Mouse (Mus musculus) adrenal gland, adult 8-10 months (tissue): Measurements from ENCODE around the gene Csnk1g1. TPM values are rescaled to one million over a fixed set of nuclear protein-coding genes. Genes with fewer than 3 reads are reported as not detected.

Experiments used
- DNase-seq: peaks from one replicate; pipeline ENCODE4 v3.0.0; 2022
- total RNA-seq, 4 experiments: library from RNA; stranded (reverse); gene quantifications; 2 replicates each; pipeline ENCODE4 v1.2.4; 2022

Csnk1g1 gene
- total RNA-seq: 10 to 100 TPM; 17.0 to 32.9 (median 26.0) TPM

DNA sequence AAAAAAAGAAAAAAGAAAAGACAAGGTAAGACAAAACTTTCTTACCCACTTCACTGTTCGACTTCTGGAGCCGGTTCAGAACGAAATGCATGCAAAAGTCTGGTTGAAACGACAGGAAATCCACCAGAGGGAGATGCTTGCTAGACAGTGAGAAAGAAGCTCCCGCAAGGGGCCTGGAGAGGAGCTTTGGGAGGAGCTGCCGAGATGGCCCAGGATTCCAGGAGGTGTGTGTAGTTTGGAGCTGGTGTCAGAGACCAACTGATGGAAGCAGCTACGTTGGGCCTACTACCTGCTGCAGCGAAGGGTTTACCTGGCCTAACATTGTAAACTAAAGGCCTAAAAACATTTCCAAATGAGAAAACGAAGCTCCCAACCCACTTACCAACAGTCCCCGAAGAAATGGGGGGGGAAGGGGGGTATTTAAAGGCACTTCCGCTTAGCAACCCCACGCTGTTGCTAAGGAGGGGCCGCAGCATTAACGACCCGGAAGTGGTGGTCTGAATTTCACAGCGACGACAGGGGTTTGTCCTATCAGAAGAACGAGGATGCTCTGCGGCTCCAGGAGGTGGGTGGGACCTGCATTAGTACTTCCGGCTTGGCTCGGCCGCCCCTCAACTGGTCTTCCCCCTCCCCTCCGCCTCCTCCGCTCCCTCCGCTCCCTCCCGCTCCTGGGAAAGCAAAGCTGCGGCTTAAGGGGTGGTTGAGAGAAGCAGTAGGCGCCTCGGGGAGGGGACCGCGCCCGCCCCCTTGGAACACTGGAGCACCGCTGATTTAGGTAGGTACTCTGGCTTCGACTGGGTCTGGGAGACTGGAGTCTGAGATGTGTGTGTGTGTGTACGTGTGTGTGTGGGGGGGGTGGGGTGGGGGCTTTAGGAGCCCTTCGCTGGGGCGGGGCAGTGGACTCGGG is at the start of gene Csnk1g1, which contains the start of gene Trip4:
Gene Csnk1g1 (plus strand): TSS at position 531 of the 907 bp plus-strand sequence.
Gene Trip4 (minus strand): TSS at position 401 of the 907 bp plus-strand sequence.
- peak; percentile 97 for DNase-seq

DNA sequence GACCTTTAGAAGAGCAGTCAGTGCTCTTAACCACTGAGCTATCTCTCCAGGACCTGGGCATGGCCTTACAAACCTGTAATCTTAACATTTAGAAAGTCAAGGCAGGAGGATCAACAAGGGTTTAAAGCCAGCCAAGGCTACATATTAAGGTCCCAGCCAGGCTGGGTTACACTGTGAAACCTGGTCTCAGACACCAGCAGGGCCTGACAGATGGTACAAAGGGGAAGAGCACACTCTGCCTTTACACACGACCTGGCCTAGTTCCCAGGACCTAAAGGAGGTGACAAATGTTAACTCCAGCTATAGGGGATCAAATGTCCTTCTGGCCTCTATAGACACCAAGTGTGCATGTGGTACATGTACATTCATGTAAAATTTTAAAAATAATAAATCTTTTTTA is 49.1 kb upstream of the Csnk1g1 start:
- DNase-seq: no peak

DNA sequence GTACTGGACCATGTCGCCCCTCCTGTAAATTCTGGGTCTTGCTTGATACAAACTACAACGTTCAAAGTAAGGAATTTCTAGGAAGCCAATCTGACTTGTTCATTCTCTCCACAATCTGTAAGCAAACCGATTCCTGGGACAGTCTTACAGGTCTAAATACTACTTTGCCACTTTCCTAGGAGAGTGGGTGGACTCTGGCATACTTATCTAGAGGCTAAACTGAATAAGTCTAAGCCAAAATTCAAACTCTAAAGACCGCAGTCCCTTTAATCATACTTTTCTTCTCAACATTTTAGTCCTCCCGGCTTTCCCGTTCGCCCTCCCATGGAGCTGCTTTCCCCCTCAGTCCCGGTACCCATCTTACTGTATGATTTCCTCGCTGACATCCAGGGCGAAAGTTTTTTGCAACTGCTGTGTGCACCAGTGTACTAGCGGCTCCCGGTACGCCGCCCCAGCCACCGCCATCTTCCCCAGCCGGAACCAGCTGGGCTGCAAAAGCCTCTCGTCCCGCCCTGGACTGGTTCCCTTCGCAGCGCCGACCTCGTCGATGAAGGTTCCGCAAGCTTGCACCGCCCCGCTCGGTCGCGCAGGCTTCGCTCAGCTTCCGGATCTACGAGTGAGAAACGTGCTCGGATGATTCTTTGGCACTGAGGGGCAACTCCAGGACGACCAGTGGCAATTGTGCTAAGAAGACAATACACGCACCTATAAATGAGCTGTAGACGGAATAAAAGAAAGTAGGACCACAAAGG is 24.0 kb upstream of the Csnk1g1 start:
- DNase-seq: peak; percentile 87

DNA sequence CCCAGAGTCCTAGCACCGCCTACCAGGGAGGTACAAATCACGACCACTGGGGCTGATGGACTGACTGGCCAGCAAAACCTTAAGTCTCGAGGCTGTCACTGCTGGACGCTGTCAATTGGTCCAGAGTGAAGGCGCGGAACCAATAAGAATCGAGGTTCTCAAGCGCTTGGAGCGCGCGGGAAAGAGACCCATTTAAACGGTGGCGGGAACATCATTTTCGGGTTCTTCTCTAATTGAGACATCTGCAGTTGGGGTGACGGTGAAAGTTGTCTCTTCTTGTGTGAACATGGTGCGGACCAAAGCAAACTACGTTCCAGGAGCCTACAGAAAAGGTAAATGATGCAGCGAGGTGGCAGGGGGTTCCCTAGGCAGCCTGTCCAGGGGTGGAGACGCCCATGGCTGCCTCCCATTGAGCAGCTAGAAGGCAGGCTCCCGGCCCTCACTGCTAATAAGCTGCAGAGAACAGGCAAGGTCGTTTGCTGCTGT is 18.5 kb upstream of the Csnk1g1 start, which contains the start of gene Pclaf:
Gene Pclaf (plus strand): TSS at position 95 of the 486 bp plus-strand sequence.
- peak; percentile 67 for DNase-seq

DNA sequence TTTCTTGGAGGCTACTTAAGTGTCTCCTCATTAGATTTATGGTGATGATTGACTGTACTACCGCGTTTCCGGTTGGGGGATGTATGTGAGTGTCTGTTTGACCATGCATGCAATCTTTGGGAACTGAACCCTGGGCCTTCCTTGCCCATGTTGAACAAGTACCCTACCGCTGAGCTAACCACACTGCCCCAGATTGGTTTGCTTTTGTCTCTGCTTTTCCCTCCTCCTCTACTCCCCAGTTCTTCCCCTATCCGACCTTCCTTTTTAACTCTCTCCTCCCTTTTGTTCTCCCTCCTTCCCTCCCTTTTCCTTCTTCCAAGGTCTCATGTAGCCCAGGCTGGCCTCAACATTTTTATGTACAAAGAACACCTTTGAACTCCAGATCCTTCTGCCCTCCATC is 17.6 kb upstream of the Csnk1g1 start:
- DNase-seq: no peak

DNA sequence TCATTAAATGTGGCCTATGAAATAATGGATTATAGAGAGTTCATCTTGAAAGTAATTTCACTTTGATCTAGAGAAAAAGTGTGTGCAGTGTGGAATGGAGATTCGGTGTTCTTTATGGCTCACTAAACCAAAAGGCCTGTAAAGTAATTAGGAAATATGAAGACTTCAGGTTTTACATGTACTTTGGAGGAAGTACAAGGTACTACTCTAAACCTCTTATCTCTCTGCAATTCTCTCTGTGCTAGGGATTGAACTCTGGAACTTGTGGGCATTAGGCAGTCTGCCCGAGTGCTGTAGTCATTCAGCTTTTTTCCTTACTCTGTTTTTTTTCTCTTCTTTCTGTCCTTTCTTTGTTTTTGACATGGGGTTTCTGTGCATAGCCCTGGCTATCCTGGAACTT is 11.7 kb upstream of the Csnk1g1 start:
- no peak for DNase-seq

DNA sequence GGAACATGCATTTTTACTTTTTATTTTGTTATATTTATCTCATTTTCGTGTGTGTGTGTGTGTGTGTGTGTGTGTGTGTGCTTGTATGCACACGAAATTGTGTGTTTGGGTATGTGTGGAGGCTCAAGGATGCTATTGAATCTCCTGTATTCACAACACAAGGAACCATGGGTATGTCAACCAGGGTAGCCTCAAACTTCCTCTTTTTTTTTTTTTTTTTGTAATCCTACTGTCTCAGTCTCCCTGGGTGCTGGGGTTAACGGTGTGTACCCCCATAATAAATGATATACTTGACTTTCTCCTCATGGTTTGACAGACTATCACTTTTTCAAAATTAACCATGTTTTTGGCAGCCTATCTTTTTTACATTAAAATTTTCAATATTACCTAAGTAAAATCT is 5.8 kb upstream of the Csnk1g1 start:
- no peak for DNase-seq

DNA sequence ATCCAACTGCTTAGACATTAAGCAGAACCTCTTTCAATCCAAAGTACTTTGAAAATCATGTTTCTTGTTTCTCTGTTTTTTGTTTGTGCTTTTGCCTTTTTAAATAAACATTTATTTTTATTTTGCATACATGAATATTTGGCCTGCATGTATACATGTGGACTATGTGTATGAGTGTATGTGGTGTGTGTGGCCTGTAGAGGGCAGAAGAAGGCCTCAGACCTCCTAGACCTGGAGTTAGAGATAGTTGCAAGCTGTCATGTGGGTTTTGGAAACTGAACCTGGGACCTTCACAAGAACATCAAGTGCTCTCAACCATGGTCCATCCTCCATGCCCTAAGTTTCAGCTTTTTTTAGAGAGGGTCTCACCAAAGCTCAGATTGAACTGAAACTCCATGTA is 5.3 kb upstream of the Csnk1g1 start:
- no peak for DNase-seq

DNA sequence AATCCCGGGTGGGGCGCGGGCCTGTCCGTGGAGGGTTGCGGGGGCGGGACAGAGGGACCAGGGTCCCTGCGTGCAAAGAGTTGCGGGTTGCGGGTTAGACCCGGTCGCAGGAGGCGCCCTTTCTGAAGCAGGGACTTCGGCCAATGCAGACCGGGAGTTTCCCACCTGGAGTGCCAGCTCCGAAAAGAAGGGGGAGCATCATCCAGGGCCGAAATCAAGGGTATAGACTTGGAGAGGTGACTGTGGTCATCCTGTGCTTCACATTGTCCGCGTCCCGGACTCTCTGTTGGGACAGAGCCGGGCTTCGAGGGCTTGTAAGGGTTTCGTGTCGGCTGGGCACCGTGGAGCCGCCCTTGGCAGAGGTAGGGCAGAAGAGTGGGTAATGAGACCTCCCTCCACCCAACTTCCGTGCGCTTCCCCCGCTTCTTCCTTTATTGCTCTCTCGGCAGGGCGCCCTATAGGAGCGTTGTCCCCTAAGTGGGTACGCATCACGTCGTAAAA is 627 bp downstream of the Csnk1g1 start:
- peak; percentile 57 for DNase-seq

DNA sequence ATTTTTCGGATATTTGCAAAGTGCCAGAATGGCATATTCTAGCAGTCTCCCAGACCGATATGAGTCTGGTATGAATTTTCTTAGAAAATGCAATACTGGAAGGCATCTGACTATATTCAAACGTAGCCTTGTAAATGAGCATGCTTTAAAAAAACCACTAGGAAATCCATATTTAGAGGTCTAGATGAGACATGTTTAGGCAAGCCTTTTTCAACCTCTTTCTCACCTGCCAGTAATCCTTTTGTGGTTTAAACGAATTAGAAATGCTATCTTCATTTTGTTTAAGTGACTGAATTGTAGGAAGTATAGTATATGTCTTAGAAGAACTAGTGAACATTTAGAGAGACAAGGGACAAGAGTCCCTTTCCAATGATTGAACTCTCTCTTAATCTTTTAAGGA is 1.1 kb downstream of the Csnk1g1 start:
- no peak for DNase-seq

DNA sequence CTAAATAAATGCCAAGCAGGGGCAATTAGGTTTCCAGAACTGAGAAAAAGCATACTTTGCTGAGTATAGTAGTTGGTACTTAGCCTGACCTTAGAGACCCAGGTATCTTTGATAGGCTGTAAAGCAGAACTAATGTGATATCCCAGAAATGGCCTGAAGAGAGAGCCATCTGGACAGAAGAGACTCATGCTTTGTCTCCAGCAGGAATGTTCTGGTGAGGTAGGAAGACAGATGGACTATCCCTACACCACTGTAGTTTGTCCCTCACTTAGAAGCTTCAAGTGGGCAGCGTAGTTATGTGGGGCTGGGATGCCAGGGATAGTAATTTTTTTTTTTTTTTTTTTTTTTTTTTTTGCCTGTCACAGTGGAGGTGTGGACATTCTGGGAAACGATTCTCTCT is 5.3 kb downstream of the Csnk1g1 start:
- no peak for DNase-seq

DNA sequence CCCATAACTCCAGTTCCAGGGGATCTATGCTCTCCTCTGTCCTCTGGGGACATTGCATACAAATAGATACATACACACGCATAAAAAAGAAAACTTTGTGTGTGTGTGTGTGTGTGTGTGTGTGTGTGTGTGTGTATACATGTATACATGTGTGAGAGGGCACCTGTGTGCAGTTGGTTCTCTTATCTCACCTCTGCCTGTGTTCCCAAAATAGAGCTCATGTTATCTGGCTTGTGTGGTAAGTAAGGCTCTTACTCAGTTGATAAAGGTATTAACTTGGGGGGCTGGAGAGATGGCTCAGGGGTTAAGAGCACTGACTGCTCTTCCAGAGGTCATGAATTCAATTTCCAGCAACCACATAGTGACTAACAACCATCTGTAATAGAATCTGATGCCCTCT is 8.3 kb downstream of the Csnk1g1 start:
- no peak for DNase-seq

DNA sequence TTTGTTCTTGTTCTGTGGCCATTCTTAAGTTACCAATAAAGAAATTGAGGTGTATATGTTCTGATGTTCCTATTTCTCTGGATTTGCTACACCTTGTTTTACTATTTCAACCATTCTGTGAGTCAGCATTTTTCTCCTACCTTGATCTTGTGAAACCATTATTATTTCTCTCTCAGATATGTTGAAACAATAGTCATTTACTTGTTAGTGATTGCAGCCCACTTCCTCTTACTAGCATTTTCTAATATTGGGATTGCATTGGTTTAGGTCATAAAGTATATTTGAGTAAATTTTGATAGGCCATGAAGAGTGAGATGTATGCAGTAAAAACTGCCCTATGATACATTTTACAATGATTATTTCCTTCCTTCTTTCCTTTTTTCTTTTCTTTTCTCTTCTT is 19.7 kb downstream of the Csnk1g1 start:
- DNase-seq: no peak

DNA sequence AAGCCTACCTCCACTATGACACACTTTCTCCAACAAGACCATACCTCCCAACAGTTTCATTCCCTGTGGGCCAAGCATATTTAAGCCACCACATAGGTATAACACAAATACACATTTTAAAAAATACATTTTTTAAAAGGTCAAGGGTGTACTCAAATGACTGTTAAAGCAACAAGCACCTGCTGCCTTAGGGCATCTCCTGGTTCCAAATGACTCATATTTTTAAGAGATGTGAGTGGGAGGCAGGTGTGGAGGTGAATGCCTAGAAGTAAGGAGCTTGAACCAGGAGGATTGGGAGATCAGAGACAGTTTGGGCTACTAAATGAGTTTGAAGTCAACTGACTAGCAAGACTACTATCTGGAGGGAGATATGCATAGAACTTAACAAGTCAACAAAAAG is 21.1 kb downstream of the Csnk1g1 start:
- DNase-seq: no peak

DNA sequence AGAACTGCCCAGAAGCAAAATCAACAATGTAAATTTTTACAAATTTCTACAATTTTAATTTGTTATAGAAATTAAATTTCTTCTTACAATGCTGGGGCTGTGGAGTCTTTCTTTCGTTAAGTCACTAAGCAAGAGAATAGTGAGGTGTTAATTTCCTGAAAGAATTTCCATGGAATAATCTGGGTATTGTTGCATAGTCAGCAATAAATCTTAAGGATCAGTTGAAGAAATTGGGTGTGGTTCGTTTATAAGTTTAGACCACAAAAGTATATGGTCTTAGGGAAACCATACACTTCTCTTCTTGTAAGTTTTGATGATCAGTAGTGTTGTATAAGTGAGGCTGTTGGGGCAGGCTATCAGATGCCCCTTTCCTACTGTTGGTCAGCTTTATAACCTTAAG is 28.8 kb downstream of the Csnk1g1 start:
- no peak for DNase-seq

DNA sequence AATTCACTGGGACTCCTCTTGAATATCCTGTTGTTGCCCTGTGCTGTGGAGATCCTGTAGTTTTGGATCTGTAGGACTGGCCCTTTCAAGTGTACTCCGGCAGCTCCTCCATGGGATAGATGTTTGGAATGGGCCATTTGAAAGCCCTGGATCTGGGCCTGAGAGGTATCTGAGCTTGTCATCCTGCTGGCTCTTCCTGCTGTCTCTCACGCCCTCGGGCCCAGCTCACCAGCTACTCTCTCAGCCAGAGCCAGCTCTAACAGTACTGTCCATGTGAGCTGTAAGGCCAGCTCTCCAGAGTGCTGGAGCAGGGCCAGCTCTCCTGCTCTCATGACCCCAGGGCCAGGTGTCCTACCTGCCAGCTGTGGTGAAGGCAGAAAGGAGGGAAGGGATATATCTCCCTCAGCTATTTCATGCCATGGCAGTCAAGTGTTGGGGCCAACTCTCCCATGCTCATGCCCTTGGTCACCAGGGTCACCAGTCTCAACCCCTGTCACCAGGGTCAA is 42.4 kb downstream of the Csnk1g1 start:
- no peak for DNase-seq

DNA sequence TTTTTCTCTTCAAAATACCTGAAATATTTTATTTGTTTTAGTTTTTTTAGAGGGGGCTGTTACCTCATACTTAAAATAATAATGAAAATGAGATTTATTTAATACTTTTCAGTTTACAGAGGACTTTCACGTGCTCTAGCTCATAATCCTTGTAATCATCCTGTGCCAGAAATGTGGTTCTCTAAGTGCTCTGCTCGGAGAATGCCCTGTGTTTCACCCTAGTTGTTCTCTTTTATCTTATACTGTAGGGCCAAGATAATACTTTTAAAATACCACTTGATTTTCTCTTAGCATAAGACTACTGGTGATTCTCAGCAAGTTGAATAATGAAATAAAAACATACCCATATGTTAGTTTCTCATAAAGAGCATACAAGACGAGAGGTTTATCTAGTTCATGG is 61.3 kb downstream of the Csnk1g1 start:
- no peak for DNase-seq

DNA sequence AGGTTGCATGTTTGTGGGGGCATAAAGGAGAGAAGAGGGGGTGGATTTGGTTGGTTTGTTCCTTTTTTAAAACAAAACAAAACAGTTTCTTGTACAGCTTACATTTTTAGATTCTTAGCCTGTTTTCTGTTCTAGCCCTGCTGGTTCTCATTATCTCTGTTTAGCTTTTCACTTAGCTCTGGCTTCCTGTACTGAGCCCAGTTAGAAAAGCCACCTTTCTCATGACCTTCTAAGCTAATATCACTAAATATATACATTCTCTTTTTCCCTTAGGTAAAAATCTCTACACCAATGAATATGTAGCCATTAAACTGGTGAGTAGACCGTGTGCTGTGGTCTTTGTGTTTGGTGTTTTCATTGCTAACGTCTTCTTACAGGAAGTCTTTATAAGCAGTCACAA is 64.5 kb downstream of the Csnk1g1 start:
- DNase-seq: no peak

DNA sequence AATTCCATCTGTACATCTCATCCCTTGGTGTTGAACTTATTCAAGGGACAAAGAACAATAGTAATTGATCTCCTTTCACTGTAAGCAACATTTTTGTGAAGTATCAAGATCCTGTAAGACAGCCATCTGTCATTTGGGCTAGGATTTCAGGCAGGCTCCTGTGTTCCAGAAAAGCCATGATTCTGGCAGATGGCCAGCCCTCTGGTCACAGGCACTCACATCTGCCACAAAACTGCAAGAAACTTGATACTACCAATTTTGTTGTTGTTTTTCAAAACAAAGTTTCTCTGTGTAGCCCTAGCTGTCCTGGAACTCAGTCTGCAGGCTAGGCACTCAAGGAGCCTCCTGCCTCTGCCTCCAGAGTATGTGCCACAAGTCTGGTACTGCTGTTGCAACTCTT is 67.2 kb downstream of the Csnk1g1 start:
- DNase-seq: peak; percentile 10

DNA sequence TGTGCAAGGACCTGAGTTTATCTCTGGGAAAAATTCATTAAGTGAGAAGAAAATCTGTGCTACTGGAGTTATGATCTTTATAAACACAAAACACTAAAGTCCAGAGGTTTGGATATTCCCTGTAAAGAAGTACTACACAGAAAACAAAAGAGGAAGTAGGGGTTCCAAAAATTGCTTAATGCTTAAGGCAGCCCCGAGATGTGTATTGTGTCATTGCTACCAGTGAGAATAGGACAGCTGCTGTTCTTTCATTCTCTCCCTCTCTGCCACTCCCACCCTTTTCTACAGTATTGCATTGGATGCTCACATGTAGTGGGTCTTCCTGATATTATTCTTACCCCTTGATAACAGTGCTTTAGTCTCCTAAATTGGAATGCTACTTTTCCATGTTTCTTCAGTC is 74.1 kb downstream of the Csnk1g1 start:
- DNase-seq: no peak

DNA sequence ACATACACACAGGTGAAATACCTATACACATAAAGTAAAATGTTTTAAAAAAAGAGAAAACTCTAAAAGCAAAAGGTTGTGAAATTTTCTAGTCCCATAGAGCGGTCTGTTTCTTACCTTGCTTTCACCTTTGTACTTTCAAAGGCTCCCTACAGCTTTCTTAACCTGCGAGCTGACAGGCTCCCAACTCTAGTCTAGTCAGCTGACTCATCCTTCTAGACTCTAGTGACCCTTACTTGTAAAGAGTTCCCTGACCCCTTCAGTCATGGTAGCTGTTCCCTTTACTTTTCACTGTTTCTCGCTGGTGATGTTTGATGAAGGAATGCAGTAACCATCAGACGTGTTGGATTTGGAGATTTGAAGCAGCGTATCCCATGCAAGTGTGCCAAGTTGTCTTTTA is 78.3 kb downstream of the Csnk1g1 start:
- DNase-seq: no peak

DNA sequence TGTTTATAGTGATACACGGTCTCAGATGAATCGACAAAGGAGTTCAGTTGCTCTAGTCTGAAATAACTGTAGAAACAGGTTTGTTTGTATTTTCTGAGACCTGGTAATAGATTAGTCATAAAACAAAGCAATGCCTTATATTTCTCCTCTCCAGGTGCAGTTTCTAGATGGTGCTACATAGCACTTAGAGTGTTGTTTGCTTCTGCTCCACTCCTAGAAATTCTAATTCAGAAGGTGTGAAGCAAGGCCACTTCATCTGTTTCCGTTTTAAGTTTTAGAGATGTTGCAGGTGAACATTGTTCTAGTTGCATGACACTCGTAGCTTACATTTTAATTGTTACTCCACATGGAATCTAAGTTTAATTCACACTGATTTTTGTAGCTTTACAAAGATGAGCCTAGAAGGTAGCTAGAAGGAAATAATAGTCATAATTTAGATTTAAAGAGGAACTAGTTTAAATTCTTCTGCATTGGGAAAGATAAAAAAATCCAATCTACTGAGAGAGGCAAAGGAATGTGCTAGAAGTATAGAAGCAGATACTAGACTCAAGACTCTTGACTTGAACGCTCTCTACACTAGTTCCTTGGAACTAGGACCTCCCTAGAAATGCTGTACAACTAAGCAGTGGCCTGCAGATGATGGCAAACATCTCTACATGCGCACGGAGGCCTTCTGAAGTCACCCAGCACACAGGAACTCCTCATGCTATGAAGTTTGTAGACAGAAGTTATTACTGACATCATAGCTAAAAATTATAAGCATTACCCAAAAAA is 87.1 kb downstream of the Csnk1g1 start:
- DNase-seq: no peak
